In the genomic region with DNA sequence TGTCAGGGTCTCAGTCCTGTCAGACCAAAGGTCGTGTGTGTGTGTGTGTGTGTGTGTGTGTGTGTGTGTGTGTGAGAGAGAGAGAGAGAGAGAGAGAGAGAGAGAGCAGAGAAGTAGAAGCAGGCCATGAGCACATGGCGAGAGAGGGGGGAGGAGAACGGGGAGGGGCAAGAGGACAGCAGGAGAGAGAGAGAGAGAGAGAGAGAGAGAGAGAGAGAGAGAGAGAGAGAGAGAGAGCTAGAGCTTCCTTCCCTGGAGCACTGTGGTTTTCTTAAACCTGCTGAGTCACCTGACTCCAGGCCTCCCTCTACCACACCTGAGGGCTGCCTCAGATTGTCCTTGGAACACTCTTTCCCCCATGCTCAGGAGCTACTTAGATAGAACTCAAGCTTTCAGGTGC, we compare ENCODE assay signal across 19 mouse cellular contexts. TPM values are rescaled to one million over a fixed set of nuclear protein-coding genes. Genes with fewer than 3 reads are reported as not detected.
DNase-seq lines count a peak whose midpoint lies in the region; ATAC-seq and TF ChIP-seq lines count a peak whose summit lies in the region.
"Not testable (repeated sequence)": the region's sequence is repeated elsewhere in the genome, so short reads cannot be mapped to it uniquely, and the experiment has no call there.
"Had no signal": no experiment of that assay in that cellular context is flagged by ENCODE, and none has a peak within 500 bp of the region (broad histone marks: within the 10 kb centered on the region; RNA-seq: fewer than 3 reads in every experiment).

No protein-coding gene starts in this region.

- H3K4me2 ChIP-seq in hindbrain, embryonic 12.5 days (replicated peaks); liver, embryonic 15.5 days: not testable (repeated sequence)

- peaks cover 90% of the 10 kb centered on the region for H3K4me1 ChIP-seq in E14TG2a.4 (replicated peaks; ENCODE audit: low read depth, low read length)
- peaks cover 14% of the 10 kb centered on the region for H3K4me1 ChIP-seq in hindbrain, embryonic 12.5 days
- H3K4me1 ChIP-seq in liver, embryonic 15.5 days (replicated peaks): peaks cover 66% of the 10 kb centered on the region
- H3K4me1 ChIP-seq in midbrain, embryonic 10.5 days: peaks cover 46% of the 10 kb centered on the region

- not testable (repeated sequence) for TF ChIP-seq CTCF in E14TG2a.4 (conservative IDR thresholded peaks at IDR 0.05; ENCODE audit: low read length)

- H3K36me3 ChIP-seq in E14TG2a.4 (ENCODE audit: insufficient read depth, low read length); hindbrain, embryonic 12.5 days; liver, embryonic 15.5 days (replicated peaks); midbrain, embryonic 10.5 days: not testable (repeated sequence)

- peak; percentile 86 for DNase-seq in R1 (ENCODE audit: low read depth, low spot score)
- peak; percentile 20 to 57 for DNase-seq in kidney, postnatal 36 days
- DNase-seq in midbrain, embryonic 10.5 days (ENCODE audit: low spot score): not testable (repeated sequence)

- H3K27me3 ChIP-seq in E14TG2a.4 (ENCODE audit: insufficient read depth, low read length); hindbrain, embryonic 12.5 days; liver, embryonic 15.5 days; midbrain, embryonic 10.5 days (ENCODE audit: low read depth, poor library complexity, severe bottlenecking): not testable (repeated sequence)

- ATAC-seq in granulocyte monocyte progenitor cell, adult 5-6 weeks (replicated peaks; ENCODE audit: poor library complexity, severe bottlenecking): peak; percentile 21
- ATAC-seq in hindbrain, embryonic 12.5 days (ENCODE audit: low FRiP score); liver, embryonic 15.5 days (ENCODE audit: insufficient read depth): not testable (repeated sequence)

- WGBS in hindbrain, embryonic 12.5 days: 28% methylated on average over 3 of the region's 3 CpGs
- WGBS in liver, embryonic 15.5 days (ENCODE audit: insufficient replicate concordance): 2% methylated on average over 3 of the region's 3 CpGs
- 13% methylated on average over 2 of the region's 3 CpGs for WGBS in midbrain, embryonic 10.5 days

- peak overlapping the region; percentile 74 for H3K4me3 ChIP-seq in E14TG2a.4 (replicated peaks; ENCODE audit: low read length)
- H3K4me3 ChIP-seq in hindbrain, embryonic 12.5 days; liver, embryonic 15.5 days (replicated peaks); midbrain, embryonic 10.5 days: not testable (repeated sequence)

- H3K9me3 ChIP-seq in E14TG2a.4 (ENCODE audit: low read length); hindbrain, embryonic 12.5 days (replicated peaks); liver, embryonic 15.5 days (replicated peaks); midbrain, embryonic 10.5 days (replicated peaks): not testable (repeated sequence)

- H3K9ac ChIP-seq in hindbrain, embryonic 12.5 days: peak overlapping the region; percentile 5; the same call in 1 of the 2 replicates
- not testable (repeated sequence) for H3K9ac ChIP-seq in liver, embryonic 15.5 days

- H3K27ac ChIP-seq in hindbrain, embryonic 12.5 days: not testable (repeated sequence)
- H3K27ac ChIP-seq in liver, embryonic 15.5 days (replicated peaks): peak overlapping the region; percentile 87
- peak overlapping the region; percentile 43; the same call in 1 of the 2 replicates for H3K27ac ChIP-seq in midbrain, embryonic 10.5 days (replicated peaks)

RNA-seq across cellular contexts. Expression of a gene that starts 1.2 kb away (rescaled TPM):
- total RNA-seq in granulocyte monocyte progenitor cell, adult 5-6 weeks (2014; fragmentation: Nextera tagmentation): 686 and 764 TPM in 2 replicates
- 1,405 and 1,810 TPM in 2 replicates for total RNA-seq in granulocyte monocyte progenitor cell, adult 5-6 weeks (2017)
- polyA plus RNA-seq in hindbrain, embryonic 12.5 days (2016; fragmentation: Nextera tagmentation; extraction: Ambion mirVana): 1,025 and 1,103 TPM in 2 replicates
- polyA plus RNA-seq in liver, embryonic 15.5 days (2015; fragmentation: Nextera tagmentation; extraction: Ambion mirVana): 464 and 536 TPM in 2 replicates
- 1,099 and 1,206 TPM in 2 replicates for polyA plus RNA-seq in midbrain, embryonic 10.5 days (2016; fragmentation: Nextera tagmentation; extraction: Ambion mirVana)

RNA-seq across cellular contexts. Expression of a gene that starts 18.9 kb away (rescaled TPM):
- not detected in 2 replicates for total RNA-seq in granulocyte monocyte progenitor cell, adult 5-6 weeks (2014; fragmentation: Nextera tagmentation)
- not detected in 2 replicates for total RNA-seq in granulocyte monocyte progenitor cell, adult 5-6 weeks (2017)
- polyA plus RNA-seq in hindbrain, embryonic 12.5 days (2016; fragmentation: Nextera tagmentation; extraction: Ambion mirVana): not detected in 2 replicates
- polyA plus RNA-seq in liver, embryonic 15.5 days (2015; fragmentation: Nextera tagmentation; extraction: Ambion mirVana): not detected in 2 replicates
- polyA plus RNA-seq in midbrain, embryonic 10.5 days (2016; fragmentation: Nextera tagmentation; extraction: Ambion mirVana): not detected in 2 replicates
- total RNA-seq: adrenal gland, postnatal 36 days; heart, adult 18-20 months; heart, postnatal 25 days; hindbrain, postnatal 0 days; layer of hippocampus, adult 18-20 months; layer of hippocampus, postnatal 36 days; left cerebral cortex, postnatal 25 days; liver, adult 2 months; neutrophil, adult 5-6 weeks had no signal
- polyA plus RNA-seq: cortical plate, adult 2 months; embryonic facial prominence, embryonic 14.5 days; liver, adult 2 months; midbrain, embryonic 15.5 days had no signal

RNA-seq across cellular contexts. Expression of a gene that starts 36.4 kb away (rescaled TPM):
- 19.4 and 25.9 TPM in 2 replicates for total RNA-seq in granulocyte monocyte progenitor cell, adult 5-6 weeks (2014; fragmentation: Nextera tagmentation)
- total RNA-seq in granulocyte monocyte progenitor cell, adult 5-6 weeks (2017): 25.4 and 35.3 TPM in 2 replicates
- 31.3 and 32.9 TPM in 2 replicates for polyA plus RNA-seq in hindbrain, embryonic 12.5 days (2016; fragmentation: Nextera tagmentation; extraction: Ambion mirVana)
- polyA plus RNA-seq in liver, embryonic 15.5 days (2015; fragmentation: Nextera tagmentation; extraction: Ambion mirVana): 8.6 and 9.1 TPM in 2 replicates
- polyA plus RNA-seq in midbrain, embryonic 10.5 days (2016; fragmentation: Nextera tagmentation; extraction: Ambion mirVana): 22.6 and 27.9 TPM in 2 replicates
